In the genomic region with DNA sequence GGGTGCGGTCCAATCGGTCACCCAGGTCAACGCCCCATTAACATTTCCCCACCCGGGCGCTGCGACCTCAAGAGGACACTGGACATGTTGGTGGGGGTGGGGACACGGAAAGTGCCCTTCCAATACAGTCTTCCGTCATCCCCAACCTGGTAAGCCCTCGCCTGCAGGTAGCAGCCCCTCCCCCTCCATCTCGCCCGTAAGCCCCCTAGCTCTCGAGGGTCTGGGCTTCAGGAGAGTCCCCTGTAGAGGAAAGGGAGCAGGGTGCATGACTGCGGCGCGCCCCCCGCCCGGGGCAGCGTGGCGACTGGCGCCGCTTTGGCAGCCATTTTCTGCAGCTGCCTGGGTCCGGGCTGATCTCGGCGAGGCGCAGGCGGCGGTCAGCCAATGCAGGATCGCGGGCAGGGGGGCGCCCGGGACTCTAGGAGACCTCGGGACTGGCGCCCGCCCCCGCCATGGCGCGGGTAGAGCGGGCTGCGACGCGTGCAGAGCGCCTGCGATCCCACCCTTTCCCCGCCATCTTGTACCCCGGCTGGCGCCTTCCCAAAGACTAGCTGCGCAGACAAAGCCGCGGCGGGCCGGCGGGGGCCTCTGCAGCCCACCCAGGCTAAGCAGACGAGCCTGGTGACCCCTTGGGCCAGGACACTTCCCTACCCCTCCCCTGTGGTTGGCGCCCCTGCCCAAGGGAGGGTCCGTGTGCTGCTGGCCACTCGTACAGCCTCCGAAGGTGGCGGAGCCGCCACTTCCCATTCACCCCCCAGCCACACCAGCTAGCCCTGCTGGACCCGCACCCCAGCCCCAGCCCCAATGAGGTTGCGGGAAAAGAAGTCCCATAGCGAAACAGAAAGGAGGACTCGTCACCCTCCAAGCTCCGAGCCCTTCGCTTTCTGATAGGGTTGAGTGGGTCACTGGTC, we compare ENCODE assay signal across 1 mouse cellular context.
TF ChIP-seq lines count a peak whose summit lies in the region.

No protein-coding gene starts in this region.

TF ChIP-seq in CH12.LX, 34 proteins besides CTCF, POLR2A, EP300 and RAD21 (continued from another document):
- 0 out of 2 replicates have a peak, but pooled peaks have one; percentile 10 for TF ChIP-seq HCFC1 (IDR thresholded peaks at IDR 0.05; ENCODE audit: low read depth, low read length)
- TF ChIP-seq ELF1 (IDR thresholded peaks at IDR 0.05; ENCODE audit: low read depth, low read length): no peak
- TF ChIP-seq SIN3A (IDR thresholded peaks at IDR 0.05; ENCODE audit: low read length): no peak
- peak; percentile 84 for TF ChIP-seq CHD2 (IDR thresholded peaks at IDR 0.05; ENCODE audit: low read length)
